Mouse (Mus musculus): ENCODE results near the gene Klk1b26. TPM values are rescaled to one million over a fixed set of nuclear protein-coding genes. Genes with fewer than 3 reads are reported as not detected.
"Not testable (repeated sequence)": the region's sequence is repeated elsewhere in the genome, so short reads cannot be mapped to it uniquely, and the experiment has no call there.

Klk1b26 gene
- total and polyA plus RNA-seq, 2 experiments from 2014 or later, result not detected

DNA sequence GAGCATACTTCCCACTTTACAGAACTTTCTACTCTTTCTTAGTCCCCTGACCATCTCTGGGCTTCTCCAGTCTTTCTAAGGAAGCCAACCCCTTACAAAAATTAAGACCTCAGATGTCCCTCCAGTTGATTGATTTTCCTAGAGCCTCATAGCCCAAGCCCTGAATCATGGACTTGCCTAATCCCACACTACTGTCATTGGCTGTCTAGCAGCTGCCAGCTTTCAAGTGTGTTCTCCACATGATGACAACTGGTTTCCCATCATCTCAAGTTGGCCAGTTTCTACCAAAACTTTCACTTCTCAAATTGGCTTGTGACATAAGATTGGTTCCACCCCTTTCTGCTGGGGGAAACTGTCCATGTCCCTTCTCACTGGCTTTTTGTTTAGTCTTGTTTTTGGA lies 7.1 kb upstream of the Klk1b26 start:
- DNase-seq (ENCODE audit: low spot score) (no peak), ATAC-seq (no peak)
- no peak overlapping the region for H3K27ac ChIP-seq
- no peak overlapping the region for H3K9ac ChIP-seq (replicated peaks; ENCODE audit: low read length)
- H3K4me3 ChIP-seq (ENCODE audit: low read length), result no peak overlapping the region
- H3K9me3 ChIP-seq (ENCODE audit: low read length), result no peaks in the 10 kb centered on the region
- no peak for TF ChIP-seq CTCF (IDR thresholded peaks at IDR 0.05; ENCODE audit: low read depth)
- H3K36me3 ChIP-seq (ENCODE audit: insufficient read depth, low read length), result no peaks in the 10 kb centered on the region
- no peaks in the 10 kb centered on the region for H3K27me3 ChIP-seq (ENCODE audit: insufficient read depth, low read length)
- no peak overlapping the region for H3K4me2 ChIP-seq (ENCODE audit: low read depth, low read length)
- no peaks in the 10 kb centered on the region for H3K4me1 ChIP-seq (ENCODE audit: insufficient read depth, low read length)

DNA sequence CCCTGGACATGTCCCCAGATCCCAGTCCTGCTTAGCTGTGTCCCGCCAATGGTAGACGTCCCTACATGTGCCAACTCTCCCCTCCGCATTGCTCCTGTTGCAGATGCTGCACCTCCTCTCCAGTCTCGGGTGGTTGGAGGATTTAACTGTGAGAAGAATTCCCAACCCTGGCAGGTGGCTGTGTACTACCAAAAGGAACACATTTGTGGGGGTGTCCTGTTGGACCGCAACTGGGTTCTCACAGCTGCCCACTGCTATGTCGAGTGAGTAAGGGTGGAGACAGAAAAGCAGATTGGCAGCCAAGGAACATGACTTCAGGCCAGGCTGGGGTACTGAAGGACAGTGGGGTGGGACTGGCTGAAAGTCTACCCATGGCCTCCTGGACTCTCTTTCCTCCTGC lies 2.7 kb downstream of the Klk1b26 start:
- not testable (repeated sequence) for H3K4me1 ChIP-seq (ENCODE audit: insufficient read depth, low read length); H3K9ac ChIP-seq (replicated peaks; ENCODE audit: low read length); H3K4me2 ChIP-seq (ENCODE audit: low read depth, low read length); ATAC-seq; H3K9me3 ChIP-seq (ENCODE audit: low read length); H3K4me3 ChIP-seq (ENCODE audit: low read length); H3K36me3 ChIP-seq (ENCODE audit: insufficient read depth, low read length); H3K27me3 ChIP-seq (ENCODE audit: insufficient read depth, low read length); DNase-seq (ENCODE audit: low spot score); H3K27ac ChIP-seq
- WGBS, result 84% methylated on average over 6 of the region's 6 CpGs

DNA sequence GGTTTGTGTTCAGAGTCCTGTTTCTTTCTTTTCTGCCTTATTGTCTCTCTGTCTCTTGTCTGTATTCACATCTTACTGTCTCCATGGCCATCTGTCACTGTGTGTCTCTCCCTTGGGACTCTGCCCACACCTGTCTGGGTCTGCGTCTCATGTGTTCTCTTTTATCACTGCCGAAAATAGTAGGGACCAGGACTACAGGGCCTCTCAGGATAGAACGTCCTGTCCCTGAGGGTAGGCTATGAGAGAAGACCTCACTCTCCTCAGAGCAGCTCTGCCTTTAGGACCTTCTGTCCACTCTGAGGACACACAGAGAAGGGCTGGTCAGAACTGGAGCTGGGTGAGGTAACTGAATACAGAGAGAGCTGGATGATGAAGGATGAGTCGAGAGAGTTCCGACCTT lies 3.1 kb downstream of the Klk1b26 start:
- H3K4me2 ChIP-seq (ENCODE audit: low read depth, low read length), result no peak overlapping the region
- no peaks in the 10 kb centered on the region for H3K27me3 ChIP-seq (ENCODE audit: insufficient read depth, low read length)
- H3K4me1 ChIP-seq (ENCODE audit: insufficient read depth, low read length), result no peaks in the 10 kb centered on the region
- no peak for DNase-seq (ENCODE audit: low spot score)
- ATAC-seq, result no peak
- H3K9ac ChIP-seq (replicated peaks; ENCODE audit: low read length), result no peak overlapping the region
- H3K4me3 ChIP-seq (ENCODE audit: low read length), result no peak overlapping the region
- H3K9me3 ChIP-seq (ENCODE audit: low read length), result no peaks in the 10 kb centered on the region
- no peak for TF ChIP-seq CTCF (IDR thresholded peaks at IDR 0.05; ENCODE audit: low read depth)
- 76% methylated on average over 5 of the region's 5 CpGs for WGBS
- H3K27ac ChIP-seq, result no peak overlapping the region
- no peaks in the 10 kb centered on the region for H3K36me3 ChIP-seq (ENCODE audit: insufficient read depth, low read length)

DNA sequence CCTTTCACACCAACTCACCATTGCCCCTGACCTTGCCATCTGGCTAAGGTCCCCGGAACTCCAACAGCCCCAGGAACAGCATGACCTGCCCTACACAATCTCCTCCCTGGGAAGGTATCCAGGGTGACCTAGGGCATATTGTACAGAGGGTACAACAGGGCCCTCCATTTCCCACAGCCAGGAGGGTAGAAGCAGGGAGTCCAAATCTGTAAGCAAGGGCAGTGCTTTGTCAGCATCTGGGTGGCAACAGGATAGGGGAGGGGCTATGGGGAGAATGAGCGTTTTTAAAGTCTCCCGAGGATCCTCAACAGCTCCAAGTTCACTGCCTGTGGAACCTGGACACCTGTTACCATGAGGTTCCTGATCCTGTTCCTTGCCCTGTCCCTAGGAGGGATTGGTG lies 40.0 kb downstream of the Klk1b26 start, which contains the start of gene Klk1b27:
Klk1b27 (plus strand) TSS at position 301 of the 400 bp plus-strand sequence.
- ATAC-seq; H3K4me1 ChIP-seq (ENCODE audit: insufficient read depth, low read length); H3K9ac ChIP-seq (replicated peaks; ENCODE audit: low read length); DNase-seq (ENCODE audit: low spot score); H3K36me3 ChIP-seq (ENCODE audit: insufficient read depth, low read length); H3K27ac ChIP-seq; H3K9me3 ChIP-seq (ENCODE audit: low read length); H3K4me2 ChIP-seq (ENCODE audit: low read depth, low read length); H3K27me3 ChIP-seq (ENCODE audit: insufficient read depth, low read length); H3K4me3 ChIP-seq (ENCODE audit: low read length): not testable (repeated sequence)
- 69% methylated on average over 3 of the region's 3 CpGs for WGBS

Other genes with a start within 250 kb of the Klk1b26 start
- not detected in 2 replicates for gene Klk12, start 243.3 kb upstream of the Klk1b26 start, total RNA-seq (2014; rRNA removed)
- not detected in 2 replicates for gene Klk12, start 243.3 kb upstream of the Klk1b26 start, polyA plus RNA-seq (2015; fragmentation: Nextera tagmentation; extraction: Ambion mirVana)
- not detected in 2 replicates for gene Klk11, start 237.6 kb upstream of the Klk1b26 start, total RNA-seq (2014; rRNA removed)
- not detected in 2 replicates for gene Klk11, start 237.6 kb upstream of the Klk1b26 start, polyA plus RNA-seq (2015; fragmentation: Nextera tagmentation; extraction: Ambion mirVana)
- gene Klk10, start 231.1 kb upstream of the Klk1b26 start, total RNA-seq (2014; rRNA removed), result 0.25 TPM in 1 of 2 replicates, not detected in the other
- 0.14 and 0.30 TPM in 2 replicates for gene Klk10, start 231.1 kb upstream of the Klk1b26 start, polyA plus RNA-seq (2015; fragmentation: Nextera tagmentation; extraction: Ambion mirVana)
- not detected in 2 replicates for gene Klk9, start 220.3 kb upstream of the Klk1b26 start, total RNA-seq (2014; rRNA removed)
- 0.20 TPM in 1 of 2 replicates, not detected in the other for gene Klk9, start 220.3 kb upstream of the Klk1b26 start, polyA plus RNA-seq (2015; fragmentation: Nextera tagmentation; extraction: Ambion mirVana)
- 9.5 and 11.3 TPM in 2 replicates for gene Klk8, start 214.6 kb upstream of the Klk1b26 start, total RNA-seq (2014; rRNA removed)
- 10.8 and 12.5 TPM in 2 replicates for gene Klk8, start 214.6 kb upstream of the Klk1b26 start, polyA plus RNA-seq (2015; fragmentation: Nextera tagmentation; extraction: Ambion mirVana)
- gene Klk7, start 200.9 kb upstream of the Klk1b26 start, total RNA-seq (2014; rRNA removed), result not detected in 2 replicates
- 0.09 and 0.19 TPM in 2 replicates for gene Klk7, start 200.9 kb upstream of the Klk1b26 start, polyA plus RNA-seq (2015; fragmentation: Nextera tagmentation; extraction: Ambion mirVana)
- not detected in 2 replicates for gene Klk6, start 187.7 kb upstream of the Klk1b26 start, total RNA-seq (2014; rRNA removed)
- not detected in 2 replicates for gene Klk6, start 187.7 kb upstream of the Klk1b26 start, polyA plus RNA-seq (2015; fragmentation: Nextera tagmentation; extraction: Ambion mirVana)
- gene Klk5, start 170.2 kb upstream of the Klk1b26 start, total RNA-seq (2014; rRNA removed), result not detected in 2 replicates
- not detected in 2 replicates for gene Klk5, start 170.2 kb upstream of the Klk1b26 start, polyA plus RNA-seq (2015; fragmentation: Nextera tagmentation; extraction: Ambion mirVana)
- gene Klk4, start 131.0 kb upstream of the Klk1b26 start, total RNA-seq (2014; rRNA removed), result 1.7 TPM in 2 replicates
- 2.7 and 3.1 TPM in 2 replicates for gene Klk4, start 131.0 kb upstream of the Klk1b26 start, polyA plus RNA-seq (2015; fragmentation: Nextera tagmentation; extraction: Ambion mirVana)
- not detected in 2 replicates for gene Klk15, start 78.4 kb upstream of the Klk1b26 start, total RNA-seq (2014; rRNA removed)
- not detected in 2 replicates for gene Klk15, start 78.4 kb upstream of the Klk1b26 start, polyA plus RNA-seq (2015; fragmentation: Nextera tagmentation; extraction: Ambion mirVana)
- gene Klk1b8, start 61.5 kb upstream of the Klk1b26 start, total RNA-seq (2014; rRNA removed), result not detected in 2 replicates
- gene Klk1b8, start 61.5 kb upstream of the Klk1b26 start, polyA plus RNA-seq (2015; fragmentation: Nextera tagmentation; extraction: Ambion mirVana), result 0.18 TPM in 1 of 2 replicates, not detected in the other
- not detected in 2 replicates for gene Klk1b1, start 45.4 kb upstream of the Klk1b26 start, total RNA-seq (2014; rRNA removed)
- not detected in 2 replicates for gene Klk1b1, start 45.4 kb upstream of the Klk1b26 start, polyA plus RNA-seq (2015; fragmentation: Nextera tagmentation; extraction: Ambion mirVana)
- not detected in 2 replicates for gene Klk1b9, start 36.1 kb upstream of the Klk1b26 start, total RNA-seq (2014; rRNA removed)
- not detected in 2 replicates for gene Klk1b9, start 36.1 kb upstream of the Klk1b26 start, polyA plus RNA-seq (2015; fragmentation: Nextera tagmentation; extraction: Ambion mirVana)
- not detected in 2 replicates for gene Klk1b11, start 16.3 kb upstream of the Klk1b26 start, total RNA-seq (2014; rRNA removed)
- not detected in 2 replicates for gene Klk1b11, start 16.3 kb upstream of the Klk1b26 start, polyA plus RNA-seq (2015; fragmentation: Nextera tagmentation; extraction: Ambion mirVana)
- gene Klk1b27, start 40.1 kb downstream of the Klk1b26 start, total RNA-seq (2014; rRNA removed), result not detected in 2 replicates
- gene Klk1b27, start 40.1 kb downstream of the Klk1b26 start, polyA plus RNA-seq (2015; fragmentation: Nextera tagmentation; extraction: Ambion mirVana), result 0.28 TPM in 1 of 2 replicates, not detected in the other
- gene Klk1b21, start 90.2 kb downstream of the Klk1b26 start, total RNA-seq (2014; rRNA removed), result not detected in 2 replicates
- gene Klk1b21, start 90.2 kb downstream of the Klk1b26 start, polyA plus RNA-seq (2015; fragmentation: Nextera tagmentation; extraction: Ambion mirVana), result not detected in 2 replicates
- gene Klk1b22, start 100.5 kb downstream of the Klk1b26 start, total RNA-seq (2014; rRNA removed), result not detected in 2 replicates
- not detected in 2 replicates for gene Klk1b22, start 100.5 kb downstream of the Klk1b26 start, polyA plus RNA-seq (2015; fragmentation: Nextera tagmentation; extraction: Ambion mirVana)
- not detected in 2 replicates for gene Klk1b16, start 124.6 kb downstream of the Klk1b26 start, total RNA-seq (2014; rRNA removed)
- gene Klk1b16, start 124.6 kb downstream of the Klk1b26 start, polyA plus RNA-seq (2015; fragmentation: Nextera tagmentation; extraction: Ambion mirVana), result not detected in 2 replicates
- gene Klk1b24, start 176.1 kb downstream of the Klk1b26 start, total RNA-seq (2014; rRNA removed), result not detected in 2 replicates
- gene Klk1b24, start 176.1 kb downstream of the Klk1b26 start, polyA plus RNA-seq (2015; fragmentation: Nextera tagmentation; extraction: Ambion mirVana), result not detected in 2 replicates
- gene Klk1b3, start 186.0 kb downstream of the Klk1b26 start, total RNA-seq (2014; rRNA removed), result not detected in 2 replicates
- gene Klk1b3, start 186.0 kb downstream of the Klk1b26 start, polyA plus RNA-seq (2015; fragmentation: Nextera tagmentation; extraction: Ambion mirVana), result not detected in 2 replicates
- gene Klk1b4, start 195.3 kb downstream of the Klk1b26 start, total RNA-seq (2014; rRNA removed), result not detected in 2 replicates
- gene Klk1b4, start 195.3 kb downstream of the Klk1b26 start, polyA plus RNA-seq (2015; fragmentation: Nextera tagmentation; extraction: Ambion mirVana), result not detected in 2 replicates
- not detected in 2 replicates for gene Klk1b5, start 203.8 kb downstream of the Klk1b26 start, total RNA-seq (2014; rRNA removed)
- gene Klk1b5, start 203.8 kb downstream of the Klk1b26 start, polyA plus RNA-seq (2015; fragmentation: Nextera tagmentation; extraction: Ambion mirVana), result not detected in 2 replicates
- not detected in 2 replicates for gene Klk1, start 213.2 kb downstream of the Klk1b26 start, total RNA-seq (2014; rRNA removed)
- gene Klk1, start 213.2 kb downstream of the Klk1b26 start, polyA plus RNA-seq (2015; fragmentation: Nextera tagmentation; extraction: Ambion mirVana), result not detected in 2 replicates
- gene Gm36864, start 224.0 kb downstream of the Klk1b26 start, total RNA-seq (2014; rRNA removed), result not detected in 2 replicates
- not detected in 2 replicates for gene Gm36864, start 224.0 kb downstream of the Klk1b26 start, polyA plus RNA-seq (2015; fragmentation: Nextera tagmentation; extraction: Ambion mirVana)
- 1.2 TPM in 1 of 2 replicates, not detected in the other for gene 1700028J19Rik, start 234.5 kb downstream of the Klk1b26 start, total RNA-seq (2014; rRNA removed)
- gene 1700028J19Rik, start 234.5 kb downstream of the Klk1b26 start, polyA plus RNA-seq (2015; fragmentation: Nextera tagmentation; extraction: Ambion mirVana), result 1.6 TPM in 2 replicates
- gene 2410002F23Rik, start 234.6 kb downstream of the Klk1b26 start, total RNA-seq (2014; rRNA removed), result 340 and 409 TPM in 2 replicates
- gene 2410002F23Rik, start 234.6 kb downstream of the Klk1b26 start, polyA plus RNA-seq (2015; fragmentation: Nextera tagmentation; extraction: Ambion mirVana), result 239 TPM in 2 replicates
- gene Acp4, start 245.2 kb downstream of the Klk1b26 start, total RNA-seq (2014; rRNA removed), result not detected in 2 replicates
- gene Acp4, start 245.2 kb downstream of the Klk1b26 start, polyA plus RNA-seq (2015; fragmentation: Nextera tagmentation; extraction: Ambion mirVana), result 0.13 TPM in 1 of 2 replicates, not detected in the other
- not detected in 2 replicates for gene Gm15517, start 249.3 kb downstream of the Klk1b26 start, total RNA-seq (2014; rRNA removed)
- gene Gm15517, start 249.3 kb downstream of the Klk1b26 start, polyA plus RNA-seq (2015; fragmentation: Nextera tagmentation; extraction: Ambion mirVana), result not detected in 2 replicates